Mouse (Mus musculus): ENCODE data around the gene Dr1. TPM values are rescaled to one million over a fixed set of nuclear protein-coding genes. Genes with fewer than 3 reads are reported as not detected.
"Not testable (repeated sequence)": the region's sequence is repeated elsewhere in the genome, so short reads cannot be mapped to it uniquely, and the experiment has no call there.

Gene Dr1
- 64.5 to 80.1 TPM (median 68.5 TPM) in 3 replicates for total RNA-seq (2017)

- ATAC-seq (replicated peaks; ENCODE audit: insufficient number of reproducible peaks, low FRiP score, low TSS enrichment, poor library complexity, severe bottlenecking) = peak; percentile 78
Observed at GRCm38 (mm10) chr5:108268127-108269062, at the start of gene Dr1. Gene Dr1 (plus strand): TSS chr5:108268897.

DNA sequence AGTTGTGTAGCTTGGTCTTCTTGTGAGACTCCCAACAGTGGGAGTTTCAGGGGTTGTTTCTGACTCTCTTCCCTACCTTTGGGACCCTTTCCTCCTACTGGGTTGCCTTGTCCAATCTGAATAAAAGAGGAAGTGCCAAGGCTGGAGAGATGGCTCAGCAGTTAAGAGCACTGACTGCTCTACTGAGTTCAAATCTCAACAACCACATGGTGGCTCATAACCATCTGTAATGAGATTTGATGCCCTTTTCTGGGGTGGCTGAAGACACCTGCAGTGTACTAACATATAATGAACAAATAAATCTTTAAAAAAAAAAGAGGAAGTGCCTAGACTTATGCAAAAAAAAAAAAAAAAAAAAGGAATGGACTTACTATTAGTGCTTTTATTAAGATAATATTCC, 44.6 kb upstream of the Dr1 start:
- ATAC-seq (replicated peaks; ENCODE audit: insufficient number of reproducible peaks, low FRiP score, low TSS enrichment, poor library complexity, severe bottlenecking) = no peak

DNA sequence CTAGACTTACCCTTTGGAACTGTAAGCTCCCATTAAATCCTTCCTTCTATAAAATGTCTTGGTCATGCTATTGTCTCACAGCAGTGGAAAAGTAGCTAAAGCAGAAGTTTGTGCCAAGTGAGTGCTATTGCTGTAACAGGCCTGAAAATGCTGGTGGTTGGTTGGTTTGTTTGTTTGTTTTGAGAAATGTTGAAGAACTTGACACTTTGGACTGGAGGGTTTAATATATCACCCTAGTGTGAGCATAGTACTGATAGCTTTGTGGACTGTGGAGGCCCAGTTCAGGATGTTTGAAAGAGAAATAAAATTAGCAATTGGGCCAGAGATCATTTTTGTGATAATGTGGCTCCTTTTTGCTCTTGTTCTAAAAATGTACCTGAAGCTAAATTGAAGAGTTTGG, 42.5 kb upstream of the Dr1 start:
- no peak for ATAC-seq (replicated peaks; ENCODE audit: insufficient number of reproducible peaks, low FRiP score, low TSS enrichment, poor library complexity, severe bottlenecking)

DNA sequence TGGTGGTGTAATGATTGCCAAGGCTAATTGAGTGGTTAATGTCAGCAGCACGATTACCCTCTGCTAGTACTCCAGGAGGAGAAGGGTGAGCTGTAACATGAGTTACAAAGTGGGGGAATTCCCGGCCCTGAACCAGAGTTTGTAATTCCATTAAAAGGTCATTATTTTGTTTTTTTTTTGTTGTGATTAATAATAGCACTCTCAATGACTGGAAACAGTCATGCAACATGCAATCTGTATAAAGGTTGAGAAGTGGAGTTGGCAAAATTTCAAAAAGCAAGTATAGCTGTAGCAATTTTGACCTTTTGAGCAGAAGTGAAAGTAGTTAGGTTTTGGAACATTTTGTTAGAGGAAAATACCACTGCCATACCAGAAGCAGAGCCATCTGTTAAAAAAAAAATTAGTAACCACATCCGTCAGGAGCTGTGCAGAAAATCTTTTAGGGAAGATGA, 22.4 kb upstream of the Dr1 start:
- peak; percentile 96 for ATAC-seq (replicated peaks; ENCODE audit: insufficient number of reproducible peaks, low FRiP score, low TSS enrichment, poor library complexity, severe bottlenecking)

DNA sequence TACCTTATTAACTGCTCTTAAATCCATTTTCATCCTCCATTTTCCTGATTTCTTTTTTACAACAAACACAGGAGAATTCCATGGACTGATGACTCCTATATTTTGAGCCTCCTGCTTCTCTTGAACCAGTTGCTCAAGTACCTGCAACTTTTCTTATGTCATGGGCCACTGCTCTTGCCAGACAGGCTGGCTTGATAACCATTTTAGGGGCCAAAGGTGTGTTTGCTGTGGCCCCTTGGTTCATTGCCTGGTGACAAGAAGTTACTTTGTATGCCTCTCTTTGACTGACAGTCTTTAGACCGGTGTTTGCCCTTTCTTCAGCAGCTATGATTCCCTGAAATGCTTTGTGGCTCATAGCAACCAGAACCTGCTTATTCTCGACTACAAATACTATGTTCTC, 18.7 kb upstream of the Dr1 start:
- no peak for ATAC-seq (replicated peaks; ENCODE audit: insufficient number of reproducible peaks, low FRiP score, low TSS enrichment, poor library complexity, severe bottlenecking)

DNA sequence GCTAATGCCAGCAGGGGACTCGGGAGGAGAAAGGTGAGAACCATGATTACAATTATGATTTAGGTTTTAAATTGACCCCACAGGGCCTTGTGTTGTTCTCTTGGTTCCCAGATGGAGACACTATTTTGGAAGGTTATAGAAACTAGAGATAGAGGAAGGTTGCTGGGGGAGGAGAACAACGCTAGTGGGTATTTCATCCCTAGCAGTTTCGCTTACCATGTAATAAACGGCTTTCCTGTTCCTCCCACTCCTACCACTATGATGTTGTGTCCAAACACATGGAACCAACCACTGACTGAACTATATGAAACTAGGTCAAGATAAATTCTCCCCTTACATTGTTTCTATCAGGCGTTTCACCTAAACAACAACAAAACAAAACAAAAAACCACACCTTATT, 13.4 kb upstream of the Dr1 start:
- no peak for ATAC-seq (replicated peaks; ENCODE audit: insufficient number of reproducible peaks, low FRiP score, low TSS enrichment, poor library complexity, severe bottlenecking)

DNA sequence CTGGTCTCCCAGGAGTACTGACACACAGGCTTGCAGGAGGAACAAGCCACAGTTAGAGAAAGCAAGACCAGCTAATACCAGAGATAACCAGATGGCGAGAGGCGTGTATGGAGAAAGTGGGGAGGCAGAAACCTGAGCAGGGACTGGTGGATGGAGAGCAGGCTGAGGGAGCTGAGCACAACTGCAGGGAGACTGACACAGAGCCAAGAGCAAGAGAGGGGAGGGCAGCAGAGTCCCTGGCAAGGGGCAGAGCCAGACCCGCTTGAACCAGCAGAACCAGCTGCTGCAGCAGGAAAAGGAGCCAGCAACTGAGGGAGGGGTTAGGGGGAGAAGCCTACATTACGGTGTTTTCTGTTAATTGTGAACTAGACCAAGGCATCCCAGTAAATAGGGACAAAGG, 6.0 kb upstream of the Dr1 start:
- no peak for ATAC-seq (replicated peaks; ENCODE audit: insufficient number of reproducible peaks, low FRiP score, low TSS enrichment, poor library complexity, severe bottlenecking)

DNA sequence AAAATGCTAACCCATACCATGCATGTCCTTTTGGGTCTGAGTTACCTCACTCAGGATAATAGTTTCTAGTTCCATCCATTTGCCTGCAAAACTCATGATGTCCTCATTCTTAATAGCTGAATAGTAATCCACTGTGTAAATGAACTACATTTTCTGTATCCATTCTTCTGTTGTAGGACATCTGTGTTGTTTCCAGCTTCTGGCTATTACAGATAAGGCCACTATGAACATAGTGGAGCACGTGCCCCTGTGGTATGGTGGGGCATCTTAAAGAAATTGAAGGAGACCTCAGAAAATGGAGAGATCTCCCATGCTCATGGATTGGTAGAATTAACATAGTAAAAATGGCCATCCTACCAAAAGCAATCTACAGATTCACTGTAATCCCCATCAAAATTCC, 4.9 kb upstream of the Dr1 start:
- not testable (repeated sequence) for ATAC-seq (replicated peaks; ENCODE audit: insufficient number of reproducible peaks, low FRiP score, low TSS enrichment, poor library complexity, severe bottlenecking)

DNA sequence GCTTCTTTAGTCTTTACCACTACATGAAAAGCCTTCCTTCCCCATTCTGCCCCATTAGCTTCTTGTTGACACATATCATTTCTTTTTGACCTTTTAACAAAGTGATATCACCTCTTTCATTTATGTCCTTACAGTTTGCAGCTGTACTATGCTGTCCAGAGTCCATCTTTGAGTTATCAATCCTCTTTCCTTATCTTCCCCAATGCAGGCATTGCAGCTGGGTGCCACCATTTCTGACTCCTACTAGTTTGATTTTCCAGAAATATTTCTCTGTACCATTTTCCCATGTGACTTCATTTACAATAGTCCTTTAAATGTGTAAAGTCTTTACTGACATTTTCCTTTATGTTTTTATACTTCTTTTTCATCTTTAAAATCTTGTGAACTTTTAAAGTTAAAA, 1.7 kb upstream of the Dr1 start:
- no peak for ATAC-seq (replicated peaks; ENCODE audit: insufficient number of reproducible peaks, low FRiP score, low TSS enrichment, poor library complexity, severe bottlenecking)

DNA sequence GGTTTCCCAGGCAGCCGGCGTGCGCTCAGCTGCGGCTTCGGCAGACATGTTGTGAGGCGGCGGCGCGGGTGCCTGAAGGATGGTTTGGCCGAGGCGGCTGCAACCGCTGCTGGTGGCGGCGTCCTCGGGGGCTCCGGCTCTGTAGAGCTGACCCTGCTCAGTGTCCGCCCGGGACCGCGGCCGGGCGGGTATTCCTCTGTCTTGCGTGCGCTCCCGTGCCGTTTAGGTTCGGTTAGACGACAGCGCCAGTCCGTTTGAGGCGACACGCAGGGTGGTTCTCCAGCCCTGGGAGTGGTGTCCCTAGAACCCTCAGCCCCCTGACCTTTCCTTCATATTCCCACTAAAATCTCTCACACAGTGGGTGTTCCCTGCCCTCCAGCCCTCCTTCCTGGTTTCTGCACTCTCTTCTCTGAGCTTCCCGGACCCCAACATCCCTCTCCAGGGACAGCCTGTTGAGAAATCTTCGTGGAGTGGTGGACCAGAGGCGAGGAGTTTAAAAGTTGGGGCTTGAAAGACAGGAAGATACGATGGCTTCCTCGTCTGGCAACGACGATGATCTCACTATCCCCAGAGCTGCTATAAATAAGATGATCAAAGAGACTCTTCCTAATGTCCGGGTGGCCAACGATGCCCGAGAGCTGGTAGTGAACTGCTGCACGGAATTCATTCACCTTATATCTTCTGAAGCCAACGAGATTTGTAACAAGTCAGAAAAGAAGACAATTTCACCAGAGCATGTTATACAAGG, 540 bp downstream of the Dr1 start:
- peak; percentile 18 for ATAC-seq (replicated peaks; ENCODE audit: insufficient number of reproducible peaks, low FRiP score, low TSS enrichment, poor library complexity, severe bottlenecking)

GRCm38 (mm10) chr5:108269811-108270151, 1.1 kb downstream of the Dr1 start:
- no peak for ATAC-seq (replicated peaks; ENCODE audit: insufficient number of reproducible peaks, low FRiP score, low TSS enrichment, poor library complexity, severe bottlenecking)

DNA sequence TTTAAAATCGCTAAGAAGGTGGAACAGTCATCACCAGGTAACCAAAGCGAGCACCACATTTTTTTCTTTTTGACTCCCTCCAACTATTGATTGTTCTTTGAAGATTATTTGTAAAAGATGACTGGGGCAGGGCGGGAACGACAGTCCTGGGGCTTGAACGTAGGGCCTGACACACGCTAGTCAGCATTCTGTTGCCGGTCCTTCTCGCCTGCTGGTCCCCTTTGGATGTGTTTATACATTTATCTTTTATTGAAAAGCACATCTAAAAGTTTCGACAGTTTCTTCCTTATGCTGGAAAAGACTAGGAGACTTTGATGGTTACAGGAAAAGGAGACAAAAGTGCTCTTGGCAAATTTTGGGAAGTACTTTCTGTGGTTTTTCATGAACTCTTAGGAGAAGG, 1.7 kb downstream of the Dr1 start:
- no peak for ATAC-seq (replicated peaks; ENCODE audit: insufficient number of reproducible peaks, low FRiP score, low TSS enrichment, poor library complexity, severe bottlenecking)

DNA sequence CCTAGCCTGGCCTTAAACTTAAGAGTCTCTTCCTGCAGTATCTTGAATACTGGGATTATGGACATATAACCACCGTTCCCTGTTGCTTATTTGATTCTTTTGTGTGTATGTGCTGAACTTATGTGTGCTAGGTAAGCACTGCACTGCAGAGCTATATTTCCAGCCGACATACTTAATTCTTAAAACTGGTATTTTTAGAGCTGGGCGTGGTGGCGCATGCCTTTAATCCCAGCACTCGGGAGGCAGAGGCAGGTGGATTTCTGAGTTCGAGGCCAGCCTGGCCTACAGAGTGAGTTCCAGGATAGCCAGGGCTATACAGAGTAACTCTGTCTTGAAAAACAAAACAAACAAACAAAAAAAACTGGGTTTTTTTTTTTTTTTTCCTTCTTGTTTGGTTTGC, 2.6 kb downstream of the Dr1 start:
- ATAC-seq (replicated peaks; ENCODE audit: insufficient number of reproducible peaks, low FRiP score, low TSS enrichment, poor library complexity, severe bottlenecking) = not testable (repeated sequence)

- ATAC-seq (replicated peaks; ENCODE audit: insufficient number of reproducible peaks, low FRiP score, low TSS enrichment, poor library complexity, severe bottlenecking) = 0 out of 2 replicates have a peak, but pooled peaks have one; percentile 43
Observed at GRCm38 (mm10) chr5:108286957-108287356, 18.3 kb downstream of the Dr1 start.

GRCm38 (mm10) chr5:108301567-108301966, 32.9 kb downstream of the Dr1 start:
- ATAC-seq (replicated peaks; ENCODE audit: insufficient number of reproducible peaks, low FRiP score, low TSS enrichment, poor library complexity, severe bottlenecking) = no peak

DNA sequence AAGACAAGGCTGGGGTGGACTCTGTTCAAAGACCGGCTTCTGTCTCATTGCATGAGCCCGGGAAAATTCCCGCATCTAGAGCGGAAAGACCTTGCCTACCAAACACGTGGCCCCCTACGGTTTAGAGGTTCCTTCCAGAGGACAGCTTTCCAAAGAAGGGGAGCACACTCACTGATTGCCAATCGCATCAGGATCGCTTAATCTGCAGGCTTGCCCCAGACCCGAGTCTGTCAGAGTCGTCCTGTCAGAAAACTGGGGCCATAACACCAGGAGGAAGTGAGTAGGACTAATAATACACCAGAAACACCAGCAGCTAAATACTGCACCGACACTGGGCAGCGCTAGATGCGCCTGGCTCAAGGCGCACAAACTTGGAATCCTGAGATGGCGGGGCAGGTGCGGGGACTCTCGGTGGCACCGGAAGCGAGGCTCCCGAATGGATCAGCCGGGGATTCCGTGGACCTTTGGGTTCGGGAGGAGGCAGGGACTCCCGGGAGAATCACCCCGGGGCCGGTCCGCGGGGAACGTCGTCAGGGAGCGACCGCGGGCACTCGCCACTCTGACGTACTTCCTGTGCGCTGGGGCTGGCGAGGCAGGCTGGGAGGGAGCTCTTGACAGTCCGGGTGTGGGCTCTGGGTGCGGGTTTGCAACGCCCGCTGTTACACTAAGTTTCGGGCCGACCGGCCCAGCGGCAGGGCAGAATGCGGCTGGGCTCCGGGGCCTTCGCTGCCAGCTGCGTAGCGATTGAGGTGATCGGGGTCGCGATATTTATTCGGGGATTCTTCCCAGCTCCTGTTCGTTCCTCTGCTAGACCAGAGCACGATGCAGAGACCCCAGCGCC, 43.7 kb downstream of the Dr1 start, which contains the start of gene Pigg:
Gene Pigg, plus strand, starts transcription at position 386 of the 841 bp plus-strand sequence.
- peak; percentile 97 for ATAC-seq (replicated peaks; ENCODE audit: insufficient number of reproducible peaks, low FRiP score, low TSS enrichment, poor library complexity, severe bottlenecking)

DNA sequence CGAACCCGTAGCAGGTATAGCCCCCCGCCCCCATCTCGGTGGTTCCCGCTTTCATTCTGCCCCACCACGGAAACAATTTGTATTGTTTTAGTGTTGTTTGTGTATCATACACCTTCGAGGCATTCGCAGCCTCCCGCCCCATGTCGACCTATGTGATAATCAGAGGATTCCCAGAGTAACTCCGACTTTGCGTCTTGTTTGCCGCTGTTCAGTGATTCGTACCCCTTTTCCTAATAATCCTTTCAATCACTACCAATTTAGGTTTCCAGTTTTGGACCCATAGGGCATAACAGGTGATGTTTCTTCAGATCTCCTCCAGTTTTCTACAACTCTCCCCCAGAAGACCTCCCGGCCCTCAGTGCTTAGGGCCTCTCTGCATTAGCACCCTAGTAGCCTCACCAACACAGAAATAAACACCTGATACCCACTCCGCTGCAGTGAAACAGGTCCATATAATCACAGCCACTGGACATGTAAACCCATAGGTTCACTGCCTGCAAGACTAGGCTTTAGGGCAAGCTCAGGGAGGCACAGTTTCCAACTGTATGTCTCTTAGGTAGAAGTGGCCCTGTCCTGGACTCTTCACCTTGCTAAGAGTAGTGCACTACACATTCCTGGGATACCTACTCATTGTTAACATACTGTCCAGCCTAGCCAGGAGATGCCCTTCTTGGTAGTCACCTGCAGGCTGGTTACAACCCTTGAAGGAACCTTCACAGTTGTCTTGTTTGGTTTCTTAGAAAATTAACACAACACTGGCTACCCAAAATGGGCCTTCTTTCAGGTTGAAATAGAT, 44.6 kb downstream of the Dr1 start:
- ATAC-seq (replicated peaks; ENCODE audit: insufficient number of reproducible peaks, low FRiP score, low TSS enrichment, poor library complexity, severe bottlenecking) = no peak
